Mouse (Mus musculus) left cerebral cortex, postnatal 25 days (tissue): ENCODE data around the gene Mthfr. TPM values are rescaled to one million over a fixed set of nuclear protein-coding genes. Genes with fewer than 3 reads are reported as not detected.

Source experiments
- total RNA-seq, 2 experiments: library from RNA; stranded (reverse); gene quantifications; 2 replicates each; pipeline ENCODE4 v1.2.3; 2021

The Mthfr gene
- total RNA-seq, 2 experiments from 2014 or later = 27.1 to 30.5 TPM

Other genes with a start within 250 kb of the Mthfr start
- 1 to 10 TPM; 2.0 to 2.2 TPM for gene Zfp984, start 229.3 kb upstream of the Mthfr start, total RNA-seq
- 10 to 100 TPM; 20.5 to 24.0 TPM for gene Zfp933, start 190.7 kb upstream of the Mthfr start, total RNA-seq
- gene Miip, start 170.3 kb upstream of the Mthfr start, total RNA-seq = 10 to 100 TPM; 16.2 to 18.3 TPM
- 1 to 10 TPM; 8.9 to 9.5 TPM for gene Fv1, start 170.1 kb upstream of the Mthfr start, total RNA-seq
- gene Mfn2, start 134.4 kb upstream of the Mthfr start, total RNA-seq = 100 to 1,000 TPM; 187 to 193 TPM
- 10 to 100 TPM; 17.6 to 19.9 TPM for gene Plod1, start 102.3 kb upstream of the Mthfr start, total RNA-seq
- 10 to 100 TPM; 29.0 to 30.6 TPM for gene 2510039O18Rik, start 98.2 kb upstream of the Mthfr start, total RNA-seq
- gene Nppb, start 53.3 kb upstream of the Mthfr start, total RNA-seq = not detected
- under 1 TPM in 1 of 2 experiments, not detected in 1; 0.71 TPM for gene Nppa, start 38.4 kb upstream of the Mthfr start, total RNA-seq
- 10 to 100 TPM; 70.9 to 73.9 TPM for gene Clcn6, start 256 bp upstream of the Mthfr start, total RNA-seq
- gene Agtrap, start 49.0 kb downstream of the Mthfr start, total RNA-seq = 1 to 10 TPM; 6.3 to 7.8 TPM
- gene Mad2l2, start 91.3 kb downstream of the Mthfr start, total RNA-seq = 10 to 100 TPM; 11.2 to 14.9 TPM
- under 1 TPM; 0.28 to 0.37 TPM for gene Draxin, start 91.6 kb downstream of the Mthfr start, total RNA-seq
- 10 to 100 TPM; 26.9 to 28.0 TPM for gene Fbxo6, start 113.1 kb downstream of the Mthfr start, total RNA-seq
- 100 to 1,000 TPM; 133 to 134 TPM for gene Fbxo44, start 121.4 kb downstream of the Mthfr start, total RNA-seq
- gene Fbxo2, start 121.5 kb downstream of the Mthfr start, total RNA-seq = 10 to 100 TPM; 86.8 to 87.2 TPM
- gene Disp3, start 248.9 kb downstream of the Mthfr start, total RNA-seq = 10 to 100 TPM; 25.8 to 29.1 TPM